Mouse (Mus musculus): ENCODE data around the gene Tfdp1. TPM values are rescaled to one million over a fixed set of nuclear protein-coding genes. Genes with fewer than 3 reads are reported as not detected.

The Tfdp1 gene
- total RNA-seq, 2 experiments from 2014 or later: 82.6 to 88.1 TPM

DNA sequence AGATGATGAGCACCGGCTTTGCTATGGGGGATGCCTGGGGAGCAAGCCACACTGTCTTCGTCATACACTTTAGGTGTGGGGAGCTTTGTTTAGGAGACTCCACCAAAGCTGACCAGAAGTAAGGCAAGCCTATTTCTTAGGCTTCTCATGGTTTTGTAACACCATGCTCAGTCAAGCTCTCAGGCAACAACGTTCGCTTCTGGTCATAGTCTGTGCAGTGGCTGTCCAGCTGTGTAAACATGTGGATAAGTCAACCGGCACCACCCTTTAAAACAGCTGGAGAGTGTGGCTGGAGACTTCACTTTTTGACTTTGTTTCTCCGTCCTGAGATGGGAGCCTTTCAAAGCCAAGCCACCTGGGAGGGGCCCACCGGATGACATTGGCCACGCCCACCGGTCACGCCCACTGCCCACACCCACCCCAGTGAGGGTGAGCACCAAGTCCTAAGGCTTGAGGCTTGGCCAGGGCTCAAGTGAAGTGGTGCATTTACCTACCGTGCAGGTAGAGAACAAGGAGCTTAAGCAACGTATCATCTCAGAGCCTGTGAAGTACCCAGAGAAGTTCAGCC lies 75.4 kb downstream of the Tfdp1 start:
- intact Hi-C loops (cut with DNase I): loop anchor here (5.0 kb wide), 2 partner anchors 133 to 338 kb away; no protein-coding TSS in a partner anchor
- DNase-seq: no peak

DNA sequence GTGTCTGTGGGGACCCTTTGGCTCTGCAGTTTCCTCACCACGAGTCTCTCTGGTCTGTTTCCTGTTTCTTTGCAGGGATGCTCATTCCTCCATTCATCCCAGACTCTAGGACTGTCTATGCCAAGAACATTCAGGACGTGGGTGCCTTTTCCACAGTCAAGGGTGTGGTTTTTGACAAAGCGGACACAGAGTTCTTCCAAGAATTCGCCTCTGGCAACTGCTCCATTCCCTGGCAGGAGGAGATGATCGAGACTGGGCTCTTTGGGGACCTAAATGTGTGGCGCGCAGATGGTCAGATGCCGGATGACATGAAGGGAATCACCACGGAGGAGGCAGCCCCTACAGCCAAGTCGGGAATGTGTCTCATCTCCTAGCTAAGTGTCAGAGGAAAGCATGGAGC lies 77.3 kb downstream of the Tfdp1 start:
- intact Hi-C loops (cut with DNase I): no loop called here
- DNase-seq: peak; percentile 36

DNA sequence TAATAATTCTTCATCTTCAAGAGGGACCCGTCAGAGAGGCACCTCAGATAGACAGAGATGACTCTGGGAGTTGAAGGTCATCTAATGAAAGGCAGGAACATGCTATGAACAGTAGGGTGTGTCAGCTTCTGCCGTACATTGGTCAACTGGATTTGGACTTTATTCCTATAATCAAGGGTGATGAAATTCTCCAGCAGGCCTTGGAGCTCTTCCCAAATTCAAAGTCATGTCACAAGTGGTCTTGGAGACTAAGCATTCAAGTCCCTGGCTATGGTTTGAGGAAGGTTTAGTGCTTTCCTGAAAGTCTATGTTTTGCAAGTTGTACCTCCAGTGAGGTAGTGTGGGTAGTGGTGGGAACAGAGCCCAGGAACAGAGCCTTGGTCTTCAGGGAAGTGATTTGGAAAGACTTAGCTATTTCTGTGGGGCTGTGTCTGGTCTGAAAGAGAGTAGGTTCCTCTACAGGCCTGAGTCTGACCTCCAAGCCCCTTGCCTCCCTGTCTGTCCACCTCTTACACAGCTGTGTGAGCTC lies 80.6 kb downstream of the Tfdp1 start:
- no peak for DNase-seq
- intact Hi-C loops (cut with DNase I): no loop called here

DNA sequence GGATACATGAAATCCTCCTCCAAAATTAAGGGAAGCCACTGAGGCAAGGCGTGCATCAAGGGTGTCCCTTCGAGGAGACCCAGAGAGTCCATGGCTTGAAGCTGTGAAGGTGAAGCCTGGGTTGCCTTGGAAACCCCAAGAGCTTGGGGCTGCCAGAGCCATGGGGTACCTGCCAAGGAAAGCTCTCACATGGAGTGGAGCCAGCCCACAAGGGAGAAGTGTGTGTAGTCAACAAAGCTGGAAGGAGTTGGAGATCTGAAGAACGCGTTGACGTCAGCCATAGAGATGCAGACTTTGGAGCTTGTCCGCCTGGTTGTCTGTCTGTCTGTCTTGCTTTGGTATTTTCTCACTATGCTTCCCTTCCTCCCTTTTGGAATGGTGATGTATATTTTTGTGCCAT lies 82.4 kb downstream of the Tfdp1 start:
- DNase-seq: peak; percentile 13
- intact Hi-C loops (cut with DNase I): no loop called here

DNA sequence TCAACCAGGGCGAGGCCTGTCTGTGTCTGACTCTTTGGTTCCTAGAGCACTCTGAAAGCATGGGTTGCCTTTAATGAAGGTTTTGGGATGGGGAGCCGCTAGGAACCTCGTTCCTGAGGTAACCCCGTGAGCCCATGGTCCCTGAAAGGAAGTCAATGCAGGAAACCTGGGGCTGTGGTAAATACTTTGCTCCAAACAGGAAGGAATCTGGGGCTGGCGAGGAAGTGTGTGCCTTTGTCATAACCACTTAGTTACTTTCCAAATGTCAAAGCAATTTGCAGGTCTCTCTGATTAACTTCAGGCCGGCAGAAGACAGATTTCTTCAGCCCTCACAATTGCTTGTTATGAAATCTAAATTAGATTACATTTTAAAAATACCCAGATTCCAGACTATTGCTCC lies 88.8 kb downstream of the Tfdp1 start:
- no peak for DNase-seq
- intact Hi-C loops (cut with DNase I): loop anchor here (5.0 kb wide), 1 partner anchor 105 kb away; no protein-coding TSS in a partner anchor

Other genes with a start within 250 kb of the Tfdp1 start
- 10 to 100 TPM; 31.5 to 33.8 TPM for gene Pcid2, start 233.3 kb upstream of the Tfdp1 start, total RNA-seq (2021)
- 10 to 100 TPM; 67.0 to 67.3 TPM for gene Cul4a, start 233.1 kb upstream of the Tfdp1 start, total RNA-seq (2021)
- 100 to 1,000 TPM; 241 to 259 TPM for gene Lamp1, start 179.6 kb upstream of the Tfdp1 start, total RNA-seq (2021)
- gene Grtp1, start 138.1 kb upstream of the Tfdp1 start, total RNA-seq (2021): 1 to 10 TPM; 7.8 to 8.9 TPM
- 1 to 10 TPM; 1.8 to 1.9 TPM for gene Adprhl1, start 84.6 kb upstream of the Tfdp1 start, total RNA-seq (2021)
- 10 to 100 TPM; 27.6 to 31.2 TPM for gene Dcun1d2, start 50.6 kb upstream of the Tfdp1 start, total RNA-seq (2021)
- 10 to 100 TPM; 38.4 to 42.9 TPM for gene Tmco3, start 50.6 kb upstream of the Tfdp1 start, total RNA-seq (2021)
- gene Atp4b, start 58.1 kb downstream of the Tfdp1 start, total RNA-seq (2021): not detected
- not detected for gene Grk1, start 66.3 kb downstream of the Tfdp1 start, total RNA-seq (2021)
- 1 to 10 TPM; 3.9 to 4.6 TPM for gene Tmem255b, start 96.4 kb downstream of the Tfdp1 start, total RNA-seq (2021)
- gene Gas6, start 155.7 kb downstream of the Tfdp1 start, total RNA-seq (2021): 10 to 100 TPM; 81.2 to 85.8 TPM
- not detected for gene 1700029H14Rik, start 223.7 kb downstream of the Tfdp1 start, total RNA-seq (2021)